Mouse (Mus musculus) C2C12 (cell line): ENCODE data around the gene Plpp2. TPM values are rescaled to one million over a fixed set of nuclear protein-coding genes. Genes with fewer than 3 reads are reported as not detected.

ENCODE experiments used
- H3K27me3 ChIP-seq: one replicate; pipeline ENCODE4 v1.6.1; 2011; ENCODE audit not compliant: control insufficient read depth, insufficient read depth, insufficient read length
- H3K36me3 ChIP-seq: one replicate; pipeline ENCODE4 v1.6.1; 2011; ENCODE audit not compliant: control insufficient read depth, insufficient read depth
- H3K4me3 ChIP-seq: one replicate; pipeline ENCODE4 v1.5.1; 2011; ENCODE audit warnings: mild to moderate bottlenecking, control low read depth; ENCODE audit not compliant: poor library complexity, insufficient read depth, severe bottlenecking
- H3K79me2 ChIP-seq: one replicate; pipeline ENCODE4 v1.6.1; 2011; ENCODE audit not compliant: control insufficient read depth, insufficient read depth
- H3K79me3 ChIP-seq: one replicate; pipeline ENCODE4 v1.6.1; 2011; ENCODE audit warnings: low read depth, control low read depth
- H3ac ChIP-seq: one replicate; pipeline ENCODE3; 2011; ENCODE audit warnings: low read depth; ENCODE audit not compliant: control insufficient read depth, insufficient read length
- CEBPB ChIP-seq: IDR thresholded peaks from one replicate; pipeline ENCODE4 v1.6.1; 2011; ENCODE audit warnings: low read depth, mild to moderate bottlenecking, control low read depth, moderate library complexity
- CTCF ChIP-seq: IDR thresholded peaks from one replicate; pipeline ENCODE4 v1.5.1; 2011; ENCODE audit not compliant: control insufficient read depth, insufficient read depth, insufficient read length
- FOSL1 ChIP-seq: IDR thresholded peaks from one replicate; pipeline ENCODE4 v1.8.0; 2011; ENCODE audit warnings: mild to moderate bottlenecking, low read length; ENCODE audit not compliant: poor library complexity, insufficient read depth, severe bottlenecking
- MAX ChIP-seq: IDR thresholded peaks from one replicate; pipeline ENCODE4 v1.6.1; 2011; ENCODE audit warnings: mild to moderate bottlenecking, control low read depth
- MYOD1 ChIP-seq: IDR thresholded peaks from one replicate; pipeline ENCODE4 v1.6.1; 2011; ENCODE audit warnings: low read depth; ENCODE audit not compliant: control insufficient read depth, insufficient read length
- MYOG ChIP-seq: IDR thresholded peaks from one replicate; pipeline ENCODE4 v1.6.1; 2011; ENCODE audit not compliant: control insufficient read depth, insufficient read length; ENCODE audit errors: extremely low read depth
- USF1 ChIP-seq: IDR thresholded peaks from one replicate; pipeline ENCODE4 v1.6.1; 2011; ENCODE audit warnings: low read depth, mild to moderate bottlenecking, control low read depth, moderate library complexity
- polyA plus RNA-seq: library from polyadenylated mRNA; unstranded; fragments of >200 nt; fragmentation: generic; extraction: Trizol; gene quantifications from one replicate; pipeline ENCODE4 v1.2.1, GENCODE M21; 2012; ENCODE audit warnings: missing spikeins

Plpp2 gene
- polyA plus RNA-seq, 1 experiment = 166 TPM

DNA sequence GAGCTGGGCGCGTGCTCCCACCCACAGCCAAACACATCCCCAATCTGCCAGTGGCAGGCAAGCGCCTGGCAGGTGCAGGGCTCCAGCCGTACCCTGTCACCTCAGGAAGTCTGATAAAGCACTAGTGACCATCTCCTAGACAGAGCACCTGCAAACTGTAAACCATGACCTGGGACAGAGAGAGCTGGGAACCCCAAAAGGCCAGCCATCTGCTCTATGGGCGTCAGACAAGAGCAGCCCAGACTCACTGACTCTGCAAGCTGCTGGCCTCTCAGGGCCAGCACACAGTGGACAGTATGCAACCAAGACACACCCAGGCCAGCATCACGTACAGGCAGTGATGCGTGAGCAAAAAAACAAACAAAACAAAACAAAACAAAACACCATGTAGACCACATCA lies 45.3 kb upstream of the Plpp2 start:
- Histone ChIP-seq H3K36me3 (no peaks in the 10 kb centered on the region), H3K4me3 (no peak overlapping the region), H3K79me3 (no peaks in the 10 kb centered on the region), H3K27me3 (peaks cover 17% of the 10 kb centered on the region), H3ac (no peak overlapping the region), H3K79me2 (no peaks in the 10 kb centered on the region)
- TF ChIP-seq CEBPB (no peak), CTCF (no peak), USF1 (no peak), MYOG (no peak), MAX (no peak), MYOD1 (no peak), FOSL1 (no peak)

GRCm38 (mm10) chr10:79578276-79578675 lies 44.7 kb upstream of the Plpp2 start:
- Histone ChIP-seq H3K79me3 (no peaks in the 10 kb centered on the region), H3K27me3 (peaks cover 16% of the 10 kb centered on the region), H3ac (no peak overlapping the region), H3K4me3 (no peak overlapping the region), H3K79me2 (no peaks in the 10 kb centered on the region), H3K36me3 (no peaks in the 10 kb centered on the region)
- no peak for TF ChIP-seq CEBPB
- no peak for TF ChIP-seq MYOD1
- no peak for TF ChIP-seq USF1
- no peak for TF ChIP-seq MYOG
- no peak for TF ChIP-seq CTCF
- no peak for TF ChIP-seq MAX

- no peak for TF ChIP-seq MYOG
- no peak for TF ChIP-seq USF1
- no peak for TF ChIP-seq MYOD1
- no peak for TF ChIP-seq FOSL1
- TF ChIP-seq CEBPB = no peak
- TF ChIP-seq CTCF = no peak
- no peak for TF ChIP-seq MAX
- H3K4me3 ChIP-seq = no peak overlapping the region
- no peaks in the 10 kb centered on the region for H3K36me3 ChIP-seq
- H3ac ChIP-seq = no peak overlapping the region
- H3K79me2 ChIP-seq = no peaks in the 10 kb centered on the region
- peaks cover 16% of the 10 kb centered on the region for H3K27me3 ChIP-seq
- no peaks in the 10 kb centered on the region for H3K79me3 ChIP-seq
Observed at GRCm38 (mm10) chr10:79577376-79577775, 43.8 kb upstream of the Plpp2 start.

GRCm38 (mm10) chr10:79575754-79576153 lies 42.2 kb upstream of the Plpp2 start:
- Histone ChIP-seq H3K27me3 (peaks cover 16% of the 10 kb centered on the region), H3K79me3 (no peaks in the 10 kb centered on the region), H3K36me3 (no peaks in the 10 kb centered on the region), H3K79me2 (no peaks in the 10 kb centered on the region), H3ac (no peak overlapping the region), H3K4me3 (no peak overlapping the region)
- TF ChIP-seq MYOG (no peak), USF1 (no peak), CTCF (no peak), CEBPB (no peak), MYOD1 (no peak), MAX (no peak), FOSL1 (no peak)

GRCm38 (mm10) chr10:79574796-79575195 lies 41.2 kb upstream of the Plpp2 start:
- no peak for TF ChIP-seq MAX
- no peak for TF ChIP-seq USF1
- TF ChIP-seq MYOG = no peak
- no peak for TF ChIP-seq CEBPB
- TF ChIP-seq CTCF = no peak
- TF ChIP-seq MYOD1 = no peak
- TF ChIP-seq FOSL1 = no peak
- Histone ChIP-seq H3K36me3 (no peaks in the 10 kb centered on the region), H3ac (no peak overlapping the region), H3K79me3 (no peaks in the 10 kb centered on the region), H3K4me3 (no peak overlapping the region), H3K27me3 (peaks cover 14% of the 10 kb centered on the region), H3K79me2 (no peaks in the 10 kb centered on the region)

GRCm38 (mm10) chr10:79574350-79574749 lies 40.8 kb upstream of the Plpp2 start:
- Histone ChIP-seq H3ac (no peak overlapping the region), H3K79me3 (no peaks in the 10 kb centered on the region), H3K79me2 (no peaks in the 10 kb centered on the region), H3K27me3 (peaks cover 9% of the 10 kb centered on the region), H3K4me3 (no peak overlapping the region), H3K36me3 (no peaks in the 10 kb centered on the region)
- no peak for TF ChIP-seq MYOD1
- no peak for TF ChIP-seq CEBPB
- TF ChIP-seq FOSL1 = no peak
- TF ChIP-seq USF1 = no peak
- no peak for TF ChIP-seq MYOG
- no peak for TF ChIP-seq MAX
- no peak for TF ChIP-seq CTCF
